Mouse (Mus musculus) neural tube, embryonic 11.5 days (tissue): ENCODE results near the gene Acod1. TPM values are rescaled to one million over a fixed set of nuclear protein-coding genes. Genes with fewer than 3 reads are reported as not detected.

ENCODE experiments used
- ATAC-seq: fragments of 200-750 bp; cut with Nextera tagmentation; 2 replicates; pipeline ENCODE4 v1.8.0; 2017; ENCODE audit warnings: moderate number of reproducible peaks, mild to moderate bottlenecking, moderate TSS enrichment, moderate library complexity; ENCODE audit not compliant: insufficient read depth, low FRiP score, low TSS enrichment
- DNase-seq: peaks from one replicate; pipeline ENCODE4 v3.0.0-alpha.2; 2015; ENCODE audit warnings: low spot score
- H3K27ac ChIP-seq: fragments of 300-500 bp; sonication (generic); 2 replicates; pipeline ENCODE4 v1.5.1; 2014; ENCODE audit warnings: low read depth, mild to moderate bottlenecking, low read length
- H3K27me3 ChIP-seq: fragments of 300-500 bp; sonication (generic); 2 replicates; pipeline ENCODE4 v1.6.1; 2014; ENCODE audit warnings: mild to moderate bottlenecking, low read length, mixed read lengths; ENCODE audit not compliant: control insufficient read depth, insufficient read depth
- H3K36me3 ChIP-seq: fragments of 300-500 bp; sonication (generic); 2 replicates; pipeline ENCODE4 v1.6.1; 2014; ENCODE audit warnings: mild to moderate bottlenecking, low read length, moderate library complexity, mixed read lengths; ENCODE audit not compliant: control insufficient read depth, insufficient read depth
- H3K4me1 ChIP-seq: fragments of 300-500 bp; sonication (generic); 2 replicates; pipeline ENCODE4 v1.6.1; 2014; ENCODE audit warnings: low read length, mixed read lengths; ENCODE audit not compliant: control insufficient read depth, insufficient read depth
- H3K4me2 ChIP-seq: fragments of 300-500 bp; sonication (generic); 2 replicates; pipeline ENCODE4 v1.6.1; 2014; ENCODE audit warnings: low read depth, mild to moderate bottlenecking, moderate library complexity
- H3K4me3 ChIP-seq: fragments of 300-500 bp; sonication (generic); 2 replicates; pipeline ENCODE4 v1.5.1; 2014; ENCODE audit warnings: low read depth, low read length
- H3K9ac ChIP-seq: fragments of 300-500 bp; sonication (generic); 2 replicates; pipeline ENCODE4 v1.6.1; 2014; ENCODE audit warnings: mild to moderate bottlenecking, low read length
- H3K9me3 ChIP-seq: fragments of 300-500 bp; sonication (generic); 2 replicates; pipeline ENCODE4 v1.6.1; 2016; ENCODE audit warnings: low read length; ENCODE audit not compliant: control insufficient read depth
- WGBS: fragments of 180-500 bp; shearing (Covaris S2); extraction: QIAGEN DNeasy Blood & Tissue Kit; methylation state at CpG from one replicate; pipeline ENCODE4 v1.1.7; 2014; 5-methylcytosine and 5-hydroxymethylcytosine counted together
- polyA plus RNA-seq: library from polyadenylated mRNA; unstranded; fragments of >200 nt; fragmentation: Nextera tagmentation; extraction: Ambion mirVana; gene quantifications from 2 replicates; pipeline ENCODE4 v1.2.1, GENCODE M21; 2014

Gene Acod1
- polyA plus RNA-seq, 1 experiment from 2014 or later, result not detected

- no peak for DNase-seq
- no peaks in the 10 kb centered on the region for H3K27me3 ChIP-seq
- no peak overlapping the region for H3K4me3 ChIP-seq
- H3K36me3 ChIP-seq, result no peaks in the 10 kb centered on the region
- no peak overlapping the region for H3K27ac ChIP-seq
- no peaks in the 10 kb centered on the region for H3K4me1 ChIP-seq
- H3K9ac ChIP-seq, result no peak overlapping the region
- no peaks in the 10 kb centered on the region for H3K9me3 ChIP-seq
- no peak for ATAC-seq
- H3K4me2 ChIP-seq, result no peak overlapping the region
- 81% methylated on average over 10 of the region's 10 CpGs for WGBS
Measured at GRCm38 (mm10) chr14:103102731-103103335, 56.1 kb downstream of the Acod1 start.

Other genes with a start within 250 kb of the Acod1 start
- 9.3 and 14.3 TPM in 2 replicates for gene Kctd12, start 64.3 kb upstream of the Acod1 start, polyA plus RNA-seq
- gene Cln5, start 23.2 kb downstream of the Acod1 start, polyA plus RNA-seq, result 27.2 and 27.5 TPM in 2 replicates
- gene Fbxl3, start 52.6 kb downstream of the Acod1 start, polyA plus RNA-seq, result 24.4 and 27.8 TPM in 2 replicates